Mouse (Mus musculus) stomach, embryonic 16.5 days (tissue): ENCODE results near the gene C130050O18Rik. TPM values are rescaled to one million over a fixed set of nuclear protein-coding genes. Genes with fewer than 3 reads are reported as not detected.

Experiments
- ATAC-seq: fragments of 200-750 bp; cut with Nextera tagmentation; 2 replicates; pipeline ENCODE4 v1.8.0; 2017; ENCODE audit warnings: moderate number of reproducible peaks, moderate TSS enrichment; ENCODE audit not compliant: insufficient read depth, low FRiP score
- H3K27ac ChIP-seq: fragments of 300-500 bp; sonication (generic); 2 replicates; pipeline ENCODE4 v1.5.1; 2014; ENCODE audit warnings: low read length
- H3K27me3 ChIP-seq: fragments of 300-500 bp; sonication (generic); 2 replicates; pipeline ENCODE4 v1.6.1; 2014; ENCODE audit warnings: low read length, control low read depth, mixed read lengths; ENCODE audit not compliant: control insufficient read depth, insufficient read depth
- H3K36me3 ChIP-seq: fragments of 300-500 bp; sonication (generic); 2 replicates; pipeline ENCODE4 v1.6.1; 2014; ENCODE audit warnings: low read length; ENCODE audit not compliant: control insufficient read depth, insufficient read depth
- H3K4me1 ChIP-seq: fragments of 300-500 bp; sonication (generic); 2 replicates; pipeline ENCODE4 v1.6.1; 2014; ENCODE audit warnings: low read length, control low read depth, mixed read lengths; ENCODE audit not compliant: control insufficient read depth, insufficient read depth
- H3K4me2 ChIP-seq: fragments of 300-500 bp; sonication (generic); 2 replicates; pipeline ENCODE4 v1.6.1; 2014; ENCODE audit warnings: low read depth, low read length, mixed read lengths
- H3K4me3 ChIP-seq: fragments of 300-500 bp; sonication (generic); replicated peaks from 2 replicates; pipeline ENCODE4 v1.5.1; 2014; ENCODE audit warnings: mild to moderate bottlenecking, low read length
- H3K9ac ChIP-seq: fragments of 300-500 bp; sonication (generic); 2 replicates; pipeline ENCODE4 v1.6.1; 2014; ENCODE audit warnings: low read length
- H3K9me3 ChIP-seq: fragments of 300-500 bp; sonication (generic); replicated peaks from 2 replicates; pipeline ENCODE4 v1.6.1; 2016; ENCODE audit warnings: low read length, control low read depth; ENCODE audit not compliant: control insufficient read depth
- WGBS: fragments of 180-500 bp; shearing (Covaris S2); extraction: QIAGEN DNeasy Blood & Tissue Kit; methylation state at CpG from one replicate; pipeline ENCODE4 v1.1.7; 2014; 5-methylcytosine and 5-hydroxymethylcytosine counted together
- polyA plus RNA-seq: library from polyadenylated mRNA; unstranded; fragments of >200 nt; fragmentation: Nextera tagmentation; extraction: Ambion mirVana; gene quantifications from 2 replicates; pipeline ENCODE4 v1.2.1, GENCODE M21; 2015

The C130050O18Rik gene
- polyA plus RNA-seq, result 0.80 and 1.2 TPM in 2 replicates

DNA sequence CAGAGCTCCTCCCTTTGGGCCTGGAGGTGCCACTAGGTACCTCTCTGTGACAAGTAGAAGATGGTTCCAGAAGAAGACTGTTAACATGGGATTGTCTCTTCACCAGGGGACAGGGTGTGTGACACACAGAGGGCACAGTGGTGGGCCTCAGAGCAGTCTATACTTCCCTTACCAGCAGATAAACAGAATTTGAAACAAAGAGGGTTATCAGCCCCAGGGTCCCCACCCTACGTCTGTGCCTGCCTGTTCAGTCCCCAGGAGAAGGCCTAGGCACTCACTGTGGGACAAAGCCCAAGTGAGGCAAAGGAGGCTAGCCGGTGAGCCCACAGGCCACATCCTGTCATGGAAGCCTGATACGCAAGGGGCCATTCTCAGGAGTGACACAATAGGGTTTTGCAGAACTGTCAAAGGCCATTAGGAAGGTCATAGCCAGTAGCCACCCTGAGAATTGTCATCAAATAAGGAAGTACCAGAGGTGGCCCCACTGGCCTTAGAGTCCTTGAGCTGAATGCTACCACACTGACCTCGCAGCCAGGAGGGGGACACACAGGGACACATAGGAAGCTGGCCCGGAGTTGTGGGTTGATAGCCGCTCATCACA is at the start of gene C130050O18Rik:
Gene C130050O18Rik, plus strand, starts transcription at position 480 of the 601 bp plus-strand sequence.
- peak within 1 kb of the TSS; percentile 16 for H3K9ac ChIP-seq

DNA sequence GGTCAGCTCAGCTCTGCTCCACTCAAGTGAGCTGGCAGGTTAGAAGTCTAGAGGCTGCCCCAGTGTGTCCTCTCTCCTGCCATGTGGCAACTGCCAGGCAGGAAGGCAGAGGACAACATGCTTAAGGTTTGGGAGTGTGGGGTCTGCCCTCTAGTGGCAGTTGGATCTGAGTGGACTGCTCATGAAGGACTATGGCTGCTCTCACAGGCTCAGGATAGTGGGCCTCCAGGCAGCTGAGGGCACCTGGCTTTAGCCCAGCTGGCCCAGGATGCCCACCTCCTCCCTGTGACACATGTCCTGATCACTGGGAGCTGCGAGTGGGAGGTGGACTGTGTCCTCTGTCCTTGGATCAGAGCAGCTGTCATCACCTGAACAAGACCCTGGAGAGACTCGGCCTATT is 46.4 kb upstream of the C130050O18Rik start:
- Histone ChIP-seq H3K9ac (no peak overlapping the region), H3K36me3 (no peaks in the 10 kb centered on the region), H3K4me1 (0 out of 2 replicates have a peak, but pooled peaks cover 5% of the 10 kb centered on the region), H3K4me2 (no peak overlapping the region), H3K4me3 (no peak overlapping the region), H3K27ac (no peak overlapping the region), H3K27me3 (no peaks in the 10 kb centered on the region), H3K9me3 (no peaks in the 10 kb centered on the region)
- WGBS, result 82% methylated on average over 2 of the region's 2 CpGs
- ATAC-seq, result 0 out of 2 replicates have a peak, but pooled peaks have one; percentile 25

More for the DNA sequence above, at the start of gene C130050O18Rik:
- no peak for ATAC-seq
- H3K4me1 ChIP-seq, result peaks cover 11% of the 10 kb centered on the region
- peak within 1 kb of the TSS; percentile 33 for H3K27ac ChIP-seq
- no peaks in the 10 kb centered on the region for H3K36me3 ChIP-seq
- H3K9me3 ChIP-seq, result no peaks in the 10 kb centered on the region
- H3K4me3 ChIP-seq, result no peak within 1 kb of the TSS
- no peaks in the 10 kb centered on the region for H3K27me3 ChIP-seq
- no peak within 1 kb of the TSS for H3K4me2 ChIP-seq
- whole genome bisulfite sequencing, result 77% methylated on average over 6 of the region's 6 CpGs

DNA sequence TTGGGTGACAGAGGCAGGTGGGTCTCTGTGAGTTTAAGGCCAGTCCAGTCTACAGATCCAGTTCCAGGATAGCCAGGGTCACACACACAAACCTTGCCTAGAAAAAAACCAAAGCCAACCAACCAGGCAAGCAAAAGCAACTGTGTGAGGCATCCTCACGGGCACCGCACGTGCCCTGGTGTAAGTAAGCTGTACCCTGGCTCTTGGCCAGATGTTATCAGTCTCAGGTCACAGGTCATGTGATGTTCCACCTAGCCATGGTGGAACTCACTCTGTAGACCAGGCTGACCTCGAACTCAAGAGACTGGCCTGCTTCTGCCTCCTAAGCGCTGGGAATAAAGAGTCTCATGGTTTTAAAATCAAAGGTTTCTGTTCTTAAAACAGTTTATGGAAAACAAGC is 45.8 kb upstream of the C130050O18Rik start:
- 87% methylated on average over 5 of the region's 5 CpGs for WGBS
- Histone ChIP-seq H3K36me3 (no peaks in the 10 kb centered on the region), H3K9ac (no peak overlapping the region), H3K4me1 (peaks cover 5% of the 10 kb centered on the region; the same call in 1 of the 2 replicates), H3K4me2 (no peak overlapping the region), H3K27me3 (no peaks in the 10 kb centered on the region), H3K4me3 (no peak overlapping the region), H3K27ac (no peak overlapping the region), H3K9me3 (no peaks in the 10 kb centered on the region)
- ATAC-seq, result no peak

DNA sequence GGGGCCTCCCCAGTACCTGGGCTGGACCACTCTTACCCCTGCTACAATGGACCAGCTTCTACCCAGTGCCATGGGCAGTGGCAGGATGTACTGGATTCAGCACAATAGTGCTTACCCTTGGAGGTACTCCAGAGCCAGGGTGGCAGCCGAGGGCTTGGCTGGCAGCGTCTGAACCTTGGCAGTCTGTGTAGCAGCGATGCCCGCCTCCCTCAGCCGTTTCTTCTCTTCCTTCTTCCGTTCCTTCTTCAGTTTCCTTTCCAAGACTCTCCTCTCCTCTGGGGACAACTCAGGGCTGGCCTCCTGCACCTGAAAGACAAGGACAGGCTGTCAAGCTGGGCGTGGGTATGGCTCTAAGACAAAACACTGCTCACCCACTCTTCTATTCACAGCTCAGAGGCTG is 41.2 kb upstream of the C130050O18Rik start:
- H3K27ac ChIP-seq, result no peak overlapping the region
- no peak for ATAC-seq
- no peaks in the 10 kb centered on the region for H3K27me3 ChIP-seq
- no peak overlapping the region for H3K9ac ChIP-seq
- WGBS, result 58% methylated on average over 7 of the region's 7 CpGs
- no peaks in the 10 kb centered on the region for H3K9me3 ChIP-seq
- H3K4me3 ChIP-seq, result no peak overlapping the region
- no peaks in the 10 kb centered on the region for H3K36me3 ChIP-seq
- H3K4me1 ChIP-seq, result peaks cover 12% of the 10 kb centered on the region
- H3K4me2 ChIP-seq, result no peak overlapping the region

DNA sequence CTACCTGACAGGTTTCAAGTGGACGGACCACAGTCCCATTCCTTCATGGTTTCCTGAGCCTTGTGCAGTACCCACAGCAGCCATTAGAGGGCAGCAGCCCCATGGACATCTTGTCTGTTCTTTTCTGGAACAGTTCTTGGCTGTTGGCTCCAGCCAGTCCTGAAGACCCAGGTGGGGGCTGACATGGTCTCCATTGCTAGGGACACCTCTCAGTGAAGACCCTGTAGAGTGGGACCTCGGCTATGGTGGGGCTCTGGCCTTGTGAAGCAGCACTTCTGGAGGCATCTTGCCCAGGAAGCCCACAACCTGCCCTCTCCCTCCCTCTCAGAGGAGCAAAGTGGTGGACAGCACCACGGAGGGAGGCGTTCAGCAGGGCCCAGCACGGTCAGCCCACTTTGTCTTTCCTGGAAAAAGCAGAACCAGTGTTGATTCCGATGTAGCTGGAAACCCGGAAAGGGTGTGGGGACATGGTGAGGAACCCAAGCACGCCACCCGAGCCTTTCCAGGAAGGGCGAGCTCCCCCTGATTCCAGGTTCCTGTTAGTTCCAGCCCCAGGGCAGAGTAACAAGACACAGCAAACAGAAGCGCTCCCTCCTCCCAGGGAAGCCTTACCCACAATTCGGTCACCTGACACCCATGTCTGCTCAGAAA is 40.7 kb upstream of the C130050O18Rik start:
- peak; percentile 69 for ATAC-seq
- Histone ChIP-seq H3K4me2 (no peak overlapping the region; the same call in 1 of the 2 replicates), H3K27ac (peak overlapping the region; percentile 40; the same call in 1 of the 2 replicates), H3K27me3 (no peaks in the 10 kb centered on the region), H3K36me3 (no peaks in the 10 kb centered on the region), H3K9ac (peak overlapping the region; percentile 60), H3K4me1 (peaks cover 12% of the 10 kb centered on the region), H3K4me3 (no peak overlapping the region), H3K9me3 (no peaks in the 10 kb centered on the region)
- 25% methylated on average over 12 of the region's 12 CpGs for WGBS

DNA sequence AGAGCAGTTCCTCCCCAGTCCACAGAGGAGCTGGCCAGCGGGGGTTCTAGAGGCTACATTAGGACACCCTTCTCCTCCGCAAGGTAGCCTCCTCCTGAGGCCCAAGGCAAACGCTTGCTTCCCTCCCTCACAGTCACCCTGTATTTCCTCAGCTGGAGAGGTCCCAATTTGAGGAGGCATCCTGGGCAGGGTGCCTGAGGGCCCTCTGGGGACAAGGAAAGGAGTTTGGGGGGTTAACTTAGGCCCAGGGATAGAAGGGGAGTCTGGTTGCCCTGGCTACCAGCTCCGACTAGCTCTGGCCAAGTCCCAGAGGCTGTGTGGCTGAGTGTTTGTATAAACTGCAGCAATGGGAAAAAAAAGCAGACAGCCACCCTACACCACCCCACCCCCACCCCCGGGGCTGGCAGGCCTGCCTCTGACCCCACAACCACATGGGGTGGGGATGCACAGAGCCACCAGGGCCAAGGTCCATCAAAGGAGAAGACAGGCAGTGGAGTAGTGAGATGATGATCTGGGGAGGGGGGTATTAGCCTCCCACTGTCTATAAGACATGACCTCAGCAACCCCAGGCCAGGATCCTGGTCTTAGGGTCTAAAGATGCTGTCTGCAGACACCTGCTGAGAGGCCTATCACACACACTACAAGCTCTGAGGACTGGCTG is 40.0 kb upstream of the C130050O18Rik start:
- no peak for ATAC-seq
- Histone ChIP-seq H3K4me2 (no peak overlapping the region), H3K27ac (peak overlapping the region; percentile 49; the same call in 1 of the 2 replicates)

DNA sequence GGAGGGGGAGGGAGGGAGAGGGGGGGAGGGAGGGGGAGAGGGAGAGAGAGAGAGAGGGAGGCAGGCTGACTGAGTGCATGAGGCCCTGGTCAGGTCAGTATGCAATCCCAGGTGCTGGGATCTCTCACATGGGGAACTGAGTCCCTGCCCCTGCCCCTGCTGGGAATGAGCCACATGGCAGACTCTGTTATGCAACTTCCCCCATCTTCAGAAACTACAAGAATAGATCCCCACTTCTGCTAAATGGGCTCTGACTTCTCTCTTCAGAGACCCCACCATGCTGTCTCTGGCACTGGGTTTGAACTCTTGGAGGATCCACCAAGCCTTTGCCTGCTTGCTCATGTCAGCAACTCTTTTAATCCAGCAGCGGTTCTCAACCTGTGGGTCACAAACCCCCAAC is 39.3 kb upstream of the C130050O18Rik start:
- Histone ChIP-seq H3K9ac (no peak overlapping the region), H3K27ac (no peak overlapping the region), H3K4me1 (peaks cover 12% of the 10 kb centered on the region), H3K36me3 (no peaks in the 10 kb centered on the region), H3K4me3 (no peak overlapping the region), H3K27me3 (no peaks in the 10 kb centered on the region), H3K9me3 (no peaks in the 10 kb centered on the region), H3K4me2 (no peak overlapping the region)
- no peak for ATAC-seq
- WGBS, result 63% methylated on average over 1 of the region's 1 CpGs

More for the DNA sequence above, 40.0 kb upstream of the C130050O18Rik start:
- peaks cover 12% of the 10 kb centered on the region for H3K4me1 ChIP-seq
- H3K9ac ChIP-seq, result peak overlapping the region; percentile 60
- no peak overlapping the region for H3K4me3 ChIP-seq
- no peaks in the 10 kb centered on the region for H3K36me3 ChIP-seq
- H3K9me3 ChIP-seq, result no peaks in the 10 kb centered on the region
- 31% methylated on average over 5 of the region's 5 CpGs for WGBS
- H3K27me3 ChIP-seq, result no peaks in the 10 kb centered on the region

DNA sequence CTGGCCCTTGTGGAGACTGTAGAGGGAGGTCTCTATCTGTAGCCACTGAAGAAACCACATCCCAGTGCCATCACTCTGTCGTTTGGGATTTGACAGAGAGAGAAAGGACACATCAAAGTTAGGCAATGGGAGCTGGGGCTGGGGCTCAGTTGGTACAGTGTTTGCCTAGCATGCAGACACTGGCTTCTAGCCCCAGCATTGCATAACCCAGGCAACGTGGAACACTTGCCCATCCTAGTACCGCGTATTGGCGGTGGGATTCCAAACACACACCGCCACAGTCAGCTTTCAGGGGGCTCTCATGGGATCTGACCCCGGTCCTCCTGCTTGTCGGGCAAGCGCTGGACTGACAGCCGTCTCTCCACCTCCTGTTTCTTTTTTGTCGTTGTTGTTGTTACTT is 38.6 kb upstream of the C130050O18Rik start:
- peaks cover 18% of the 10 kb centered on the region for H3K4me1 ChIP-seq
- WGBS, result 75% methylated on average over 11 of the region's 11 CpGs
- no peaks in the 10 kb centered on the region for H3K9me3 ChIP-seq
- H3K4me2 ChIP-seq, result no peak overlapping the region
- no peak overlapping the region for H3K27ac ChIP-seq
- H3K36me3 ChIP-seq, result no peaks in the 10 kb centered on the region
- H3K27me3 ChIP-seq, result no peaks in the 10 kb centered on the region
- H3K9ac ChIP-seq, result no peak overlapping the region
- no peak overlapping the region for H3K4me3 ChIP-seq
- ATAC-seq, result no peak

DNA sequence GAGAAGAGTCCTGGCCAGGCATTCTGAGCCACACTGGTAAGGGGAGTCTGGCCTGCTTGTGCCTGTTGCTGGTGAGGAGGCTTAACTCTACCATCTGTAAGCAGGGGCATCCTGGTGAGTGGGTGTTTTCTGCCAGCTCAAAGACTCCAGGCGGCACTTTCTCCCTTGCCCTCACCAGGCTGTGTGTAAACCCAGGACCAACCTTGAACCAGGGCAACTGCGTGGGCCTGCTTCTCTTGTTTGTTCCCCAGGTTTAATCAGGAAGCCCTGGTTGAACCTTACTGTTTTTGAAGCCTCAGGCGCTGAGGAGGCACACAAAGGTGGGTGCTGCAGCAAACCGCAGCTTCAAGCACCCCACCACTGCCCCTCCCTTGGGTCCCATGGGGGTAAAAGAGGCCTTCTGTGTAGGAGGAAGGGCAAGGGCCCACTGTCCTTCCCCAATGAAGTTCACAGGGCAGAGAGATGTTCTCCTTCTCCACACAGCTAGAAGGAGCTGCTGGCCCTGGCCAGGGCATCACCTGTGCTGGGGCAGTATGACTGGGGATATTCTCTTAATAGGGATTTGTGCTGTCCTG is 37.1 kb upstream of the C130050O18Rik start:
- Histone ChIP-seq H3K4me2 (no peak overlapping the region), H3K9ac (no peak overlapping the region), H3K9me3 (no peaks in the 10 kb centered on the region), H3K36me3 (no peaks in the 10 kb centered on the region), H3K27ac (no peak overlapping the region), H3K27me3 (no peaks in the 10 kb centered on the region), H3K4me3 (no peak overlapping the region), H3K4me1 (peaks cover 28% of the 10 kb centered on the region)
- ATAC-seq, result no peak
- WGBS, result 87% methylated on average over 4 of the region's 4 CpGs
